Mouse (Mus musculus): ENCODE measurements at regions not wholly inside any gene's neighbourhood (a gene's known extent, or its start where the extent isn't known, plus 50 kb on each side); places are given as distances from the start of the nearest gene placed in this dataset.

- no peak for DNase-seq
Measured at GRCm38 (mm10) chr4:74466081-74466480, 223.8 kb downstream of the Kdm4c start.

- no peak for DNase-seq
Measured at GRCm38 (mm10) chr4:74512489-74512888, 270.2 kb downstream of the Kdm4c start.

GRCm38 (mm10) chr4:74553888-74554287 lies 311.6 kb downstream of the Kdm4c start:
- no peak for DNase-seq

GRCm38 (mm10) chr4:74563565-74563964 lies 321.3 kb downstream of the Kdm4c start:
- peak; percentile 10 for DNase-seq

GRCm38 (mm10) chr4:74586400-74586799 lies 344.1 kb downstream of the Kdm4c start:
- no peak for DNase-seq

- no peak for DNase-seq
Measured at GRCm38 (mm10) chr4:74587125-74587524, 344.8 kb downstream of the Kdm4c start.

- no peak for DNase-seq
Measured at GRCm38 (mm10) chr4:74588761-74589160, 346.5 kb downstream of the Kdm4c start.

- DNase-seq, result peak; percentile 73
Measured at GRCm38 (mm10) chr4:74613032-74613431, 370.7 kb downstream of the Kdm4c start.
